Mouse (Mus musculus): ENCODE measurements at regions not wholly inside any gene's neighbourhood (a gene's known extent, or its start where the extent isn't known, plus 50 kb on each side); places are given as distances from the start of the nearest gene placed in this dataset.

GRCm38 (mm10) chr2:19132864-19133263, 66.2 kb upstream of the Armc3 start:
- no peak for TF ChIP-seq GATA1 (IDR thresholded peaks at IDR 0.05; ENCODE audit: borderline replicate concordance, low read length)
- no peak for TF ChIP-seq FLI1 (IDR thresholded peaks at IDR 0.05; ENCODE audit: low read length)
